Mouse (Mus musculus) spleen, postnatal 4 days (tissue): ENCODE data around the gene Cchcr1.
A peak's percentile ranks its signal among the peaks of the same experiment; 100 is the strongest.

Source experiments
- DNase-seq, 2 experiments: peaks; one replicate each; pipeline ENCODE4 v3.0.0; 2022; ENCODE audit warnings: low spot score in 2 of 2

Cchcr1 gene

DNA sequence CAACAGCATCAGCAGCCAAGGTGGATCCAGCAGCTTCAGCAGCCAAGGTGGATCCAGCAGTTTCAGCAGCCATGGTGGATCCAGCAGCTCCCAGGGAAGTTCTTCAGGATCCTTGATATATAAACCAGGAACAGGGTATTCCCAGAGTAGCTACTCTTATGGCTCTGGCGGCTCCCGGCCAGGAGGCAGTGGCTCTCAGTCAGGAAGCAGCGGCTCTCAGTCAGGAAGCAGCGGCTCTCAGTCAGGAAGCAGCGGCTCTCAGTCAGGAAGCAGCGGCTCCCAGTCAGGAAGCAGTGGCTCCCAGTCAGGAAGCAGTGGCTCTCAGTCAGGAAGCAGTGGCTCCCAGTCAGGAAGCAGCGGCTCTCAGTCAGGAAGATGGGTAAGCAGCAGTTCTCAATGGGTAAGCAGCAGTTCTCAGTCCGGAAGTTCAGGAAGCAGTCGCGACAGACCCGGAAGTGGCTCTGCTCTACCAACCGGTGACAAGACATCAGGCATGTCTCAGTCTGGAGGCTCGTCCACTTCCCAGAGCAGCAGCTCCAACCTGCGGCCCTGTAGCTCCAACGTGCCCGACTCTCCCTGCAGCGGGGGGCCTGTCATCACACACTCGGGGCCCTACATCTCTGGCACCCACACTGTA, 38.0 kb downstream of the Cchcr1 start:
- DNase-seq: peak in 1 of 2 experiments; percentile 57

DNA sequence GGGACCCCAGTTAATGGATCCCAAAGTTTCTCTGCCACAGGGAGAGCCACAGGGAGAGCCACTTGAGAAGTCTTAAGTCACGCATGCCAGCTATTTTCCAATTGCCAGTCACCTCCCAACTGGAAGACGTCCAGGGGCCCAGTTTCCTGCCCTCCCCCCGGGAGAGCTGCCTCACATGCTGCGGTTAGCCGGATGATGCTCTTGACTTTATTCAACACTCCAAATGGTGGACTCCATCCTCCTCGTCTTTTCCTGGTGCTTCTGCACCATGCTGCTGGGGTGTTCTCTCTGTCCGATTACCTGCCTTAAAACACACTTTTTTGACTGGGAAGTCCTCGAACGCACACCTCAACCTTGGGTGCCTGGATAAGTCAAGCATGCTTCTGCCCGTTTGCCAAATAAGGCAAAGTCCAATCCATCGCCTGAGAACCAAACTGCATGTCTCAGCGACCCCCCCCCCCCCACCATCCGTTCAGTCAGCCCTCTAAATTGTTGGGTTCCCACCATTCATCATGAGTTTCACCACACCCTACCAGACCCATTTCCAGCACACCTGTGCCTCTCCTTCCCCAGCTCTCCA, 39.4 kb downstream of the Cchcr1 start:
- DNase-seq: peak in 1 of 2 experiments; percentile 57

DNA sequence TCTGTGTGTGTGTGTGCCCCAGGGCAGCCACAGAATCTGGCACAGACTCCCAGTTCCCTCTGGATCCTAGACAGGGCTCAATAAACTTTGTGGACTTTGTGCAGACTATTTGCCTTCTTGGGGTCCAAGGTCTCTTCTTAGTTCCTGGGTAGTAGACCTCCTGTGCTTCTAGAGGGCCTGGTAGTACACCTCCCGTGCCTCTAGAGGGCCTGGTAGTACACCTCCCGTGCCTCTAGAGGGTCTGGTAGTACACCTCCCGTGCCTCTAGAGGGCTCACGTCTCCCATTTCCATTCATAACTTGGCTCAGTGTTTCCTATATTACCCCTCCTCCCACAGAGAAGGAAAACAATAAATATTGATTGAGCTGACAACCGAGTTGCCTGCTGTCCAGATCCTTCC, 39.9 kb downstream of the Cchcr1 start:
- peak; percentile 37 to 65 for DNase-seq

DNA sequence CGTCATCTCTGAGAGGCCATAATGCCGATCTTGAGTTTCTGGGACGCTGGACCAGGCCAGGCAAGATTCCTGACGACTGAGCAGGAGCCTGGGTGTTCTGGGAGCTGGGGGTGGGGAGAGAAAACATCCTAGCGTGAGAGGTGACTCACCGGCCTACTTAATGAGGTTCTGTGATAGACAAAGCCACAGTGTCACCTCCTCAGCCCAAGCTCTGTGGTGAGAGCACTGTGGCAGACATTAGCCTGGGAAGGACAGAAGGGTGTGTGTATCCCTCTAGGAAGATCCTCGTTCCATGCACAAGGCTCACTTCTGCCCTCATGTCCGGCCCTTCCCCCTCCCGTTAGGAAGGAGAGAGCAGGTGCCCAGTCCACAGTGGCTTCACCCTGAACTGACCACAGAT, 40.5 kb downstream of the Cchcr1 start:
- DNase-seq: peak in 1 of 2 experiments; percentile 52

DNA sequence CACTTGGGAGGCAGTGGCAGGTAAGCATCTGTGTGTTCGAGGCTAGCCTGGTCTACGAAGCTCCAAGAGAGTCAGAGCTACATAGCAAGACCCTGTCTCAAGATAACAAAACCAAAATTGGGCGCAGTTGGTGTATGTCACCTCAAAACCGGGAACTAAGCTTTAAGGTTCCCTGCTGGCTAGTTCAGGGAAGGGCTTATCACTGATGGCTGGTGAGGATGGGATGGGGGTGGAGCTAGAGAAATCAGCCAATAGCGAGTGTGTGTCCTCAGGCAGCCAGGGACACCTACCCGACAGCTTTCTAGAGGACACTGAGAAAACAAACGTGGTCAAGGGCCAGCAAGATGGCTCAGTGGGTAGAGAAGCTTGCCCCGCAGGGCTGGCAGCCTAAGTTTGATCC, 41.3 kb downstream of the Cchcr1 start:
- no peak for DNase-seq

DNA sequence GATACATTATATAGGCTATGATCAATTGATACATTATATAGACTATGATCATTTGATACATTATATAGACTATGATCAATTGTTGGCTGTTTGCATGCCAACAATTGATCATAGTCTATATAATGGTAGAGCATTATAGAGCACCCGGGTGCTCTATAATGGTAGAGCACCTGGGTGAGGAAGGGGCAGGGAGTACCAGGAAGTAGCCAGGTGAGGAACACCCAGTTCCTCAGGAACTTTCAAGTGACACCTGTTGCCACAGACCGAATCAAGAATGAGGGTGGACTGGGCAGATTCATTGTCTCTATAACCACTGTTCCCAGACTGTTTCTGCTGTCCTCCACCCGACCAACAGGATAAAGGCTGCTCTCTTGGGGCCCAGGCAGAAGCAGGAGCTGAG, 50.2 kb downstream of the Cchcr1 start, which contains the start of gene 2300002M23Rik:
TSS of gene 2300002M23Rik (plus strand) at position 301 of the 400 bp plus-strand sequence.
- DNase-seq: no peak

DNA sequence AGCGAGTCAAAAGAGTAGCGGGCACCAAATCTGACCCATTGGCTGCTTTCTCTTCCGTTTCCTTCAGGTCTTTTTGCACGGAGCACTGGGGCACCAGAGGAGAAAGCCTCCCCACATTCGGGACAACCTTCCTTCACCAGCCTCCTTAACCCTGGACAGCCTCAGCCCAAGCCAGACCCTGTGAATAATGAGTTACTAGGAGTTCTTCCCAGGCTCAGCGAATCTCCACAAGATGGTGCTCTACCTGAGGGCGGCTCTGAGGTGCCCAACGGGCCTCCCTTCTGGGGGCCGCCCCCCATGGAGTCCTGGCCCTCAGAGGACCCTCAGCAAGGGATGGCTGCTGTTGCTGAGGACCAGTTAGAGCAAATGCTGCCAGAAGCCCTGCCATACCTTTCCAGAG, 50.9 kb downstream of the Cchcr1 start:
- DNase-seq: peak in 1 of 2 experiments; percentile 57

DNA sequence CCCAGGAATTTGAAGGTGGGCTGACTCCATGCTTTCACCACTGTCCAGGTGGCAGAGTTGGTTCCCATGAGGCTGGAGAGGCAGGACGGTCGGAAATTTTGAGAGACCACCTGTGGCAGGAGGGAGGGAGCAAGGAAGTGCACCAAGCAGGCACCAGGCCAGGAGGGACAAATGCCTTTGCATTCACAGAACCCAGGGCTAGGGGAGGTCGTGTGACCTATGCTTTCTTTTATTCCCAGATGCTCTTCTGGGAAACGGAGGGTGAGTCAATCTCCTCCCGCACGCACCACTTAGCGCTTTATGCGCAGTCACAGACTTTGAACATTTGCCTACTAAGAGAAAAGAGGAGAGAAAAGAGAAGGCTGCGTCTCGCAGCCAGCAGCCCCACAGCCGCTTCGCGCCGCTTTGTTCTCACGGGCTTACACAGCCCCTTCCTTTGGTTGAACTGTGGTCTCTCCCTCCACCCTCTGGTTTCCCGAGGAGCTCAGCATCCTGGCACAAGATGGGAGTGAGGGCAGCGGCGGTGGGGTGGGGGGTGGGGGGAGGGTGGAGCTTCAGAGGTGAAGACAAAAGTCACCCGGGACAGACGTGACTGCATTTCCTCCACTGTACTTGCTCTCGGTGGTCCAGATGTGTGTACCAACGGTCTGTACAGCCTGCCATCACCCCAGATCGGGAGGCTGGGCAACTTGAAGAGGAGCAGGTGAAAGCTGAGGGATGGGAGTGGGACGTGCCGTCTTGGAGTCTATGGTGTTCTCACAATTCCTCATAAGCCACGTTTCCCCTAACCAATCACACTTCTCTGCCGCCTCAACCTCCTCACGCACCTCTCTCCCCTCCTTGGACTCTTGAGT, 52.4 kb downstream of the Cchcr1 start:
- DNase-seq: no peak

DNA sequence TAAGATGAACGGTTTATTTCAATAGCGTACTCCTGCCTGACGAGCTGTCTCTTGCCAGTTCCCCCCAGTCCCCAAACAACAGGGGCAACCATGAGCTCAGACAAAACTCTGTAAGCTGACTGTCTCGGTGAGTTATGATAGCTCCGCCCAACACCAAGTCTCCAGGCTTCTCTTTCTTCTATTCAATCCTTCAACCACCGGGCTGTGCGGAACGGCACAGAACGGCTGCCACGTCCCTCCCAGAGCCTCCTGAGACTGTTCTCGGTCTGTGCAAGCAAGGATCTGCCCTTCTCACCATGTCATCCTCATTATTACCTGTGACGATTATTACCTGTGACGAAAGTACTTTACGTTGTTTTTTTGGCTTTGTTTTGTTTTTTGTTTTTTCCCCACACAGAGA, 53.9 kb downstream of the Cchcr1 start:
- no peak for DNase-seq

DNA sequence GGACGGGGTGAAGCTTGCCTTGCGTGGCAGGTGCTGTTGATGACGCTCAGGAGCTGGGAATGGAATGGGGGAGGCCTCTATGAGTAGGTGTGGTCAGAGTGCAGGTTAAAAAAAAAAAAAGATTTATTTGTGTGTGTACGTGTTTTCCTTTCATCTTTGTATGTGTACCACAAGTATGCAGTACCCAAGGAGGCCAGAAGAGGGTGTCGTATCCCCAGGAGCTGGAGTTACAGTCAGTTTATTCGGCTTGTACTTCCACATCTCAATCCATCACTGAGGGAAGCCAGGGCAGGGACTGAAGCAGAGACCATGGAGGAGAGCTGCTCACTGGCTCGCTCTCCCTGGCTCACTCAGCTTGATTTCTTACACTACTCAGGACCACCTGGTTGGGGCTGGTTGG, 54.6 kb downstream of the Cchcr1 start:
- no peak for DNase-seq

DNA sequence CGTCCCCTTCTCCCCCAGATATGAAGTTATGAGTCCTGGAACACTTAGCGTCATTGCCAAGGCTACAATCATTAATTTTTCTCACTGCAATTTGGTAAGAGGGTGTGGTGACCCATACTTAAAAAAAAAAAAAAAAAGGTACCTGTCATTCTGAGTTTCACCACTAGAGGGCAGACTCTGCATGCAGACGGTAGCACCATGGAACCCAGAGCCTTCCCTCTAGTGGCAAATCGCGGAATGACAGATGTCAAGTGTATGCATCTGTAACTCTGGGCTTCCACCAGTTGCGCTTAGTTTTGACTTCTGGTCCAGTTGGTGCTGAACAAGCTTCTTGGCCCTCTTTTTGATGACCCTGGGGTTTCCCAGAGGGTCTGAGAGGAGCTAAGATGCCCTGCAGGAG, 61.3 kb downstream of the Cchcr1 start:
- peak; percentile 80 to 93 for DNase-seq
